15 mouse cellular contexts compared by ENCODE assay signal in genomic region chr15:96583371-96584008, GRCm38 (mm10). TPM values are rescaled to one million over a fixed set of nuclear protein-coding genes. Genes with fewer than 3 reads are reported as not detected.
DNase-seq lines count a peak whose midpoint lies in the region; ATAC-seq and TF ChIP-seq lines count a peak whose summit lies in the region.
"Had no signal": no experiment of that assay in that cellular context is flagged by ENCODE, and none has a peak within 500 bp of the region (broad histone marks: within the 10 kb centered on the region; RNA-seq: fewer than 3 reads in every experiment).

No protein-coding gene starts in this region.

- no peak overlapping the region for H3K9ac ChIP-seq in CH12.LX (ENCODE audit: insufficient read depth, low read depth)
- no peak overlapping the region for H3K9ac ChIP-seq in forebrain, embryonic 15.5 days (replicated peaks)
- H3K9ac ChIP-seq: forebrain, embryonic 13.5 days had no signal

- TF ChIP-seq CTCF in spleen, adult 2 months (IDR thresholded peaks at IDR 0.05; ENCODE audit: extremely low read depth, insufficient read depth, insufficient read length, insufficient replicate concordance) = no peak
- no peak for TF ChIP-seq CTCF in CH12.LX (conservative IDR thresholded peaks at IDR 0.05 in 1 of 2, IDR thresholded peaks at IDR 0.05 in 1 of 2; ENCODE audit: low read depth in 2 of 2, low read length in 2 of 2)

- 22% methylated on average over 15 of the region's 15 CpGs for WGBS in spleen, adult 2 months
- 92% methylated on average over 15 of the region's 15 CpGs for WGBS in forebrain, embryonic 15.5 days

- dilution Hi-C loops in CH12.LX (cut with MboI; ENCODE audit: extremely low pct_ligation_motif_present, extremely low pct_unique_long_range_greater_than_20kb, low sequenced_read_pairs) = no loop called here

- H3K4me2 ChIP-seq in CH12.LX (ENCODE audit: insufficient read depth, low read depth, poor library complexity, severe bottlenecking) = no peak overlapping the region
- H3K4me2 ChIP-seq in forebrain, embryonic 15.5 days (replicated peaks) = no peak overlapping the region
- H3K4me2 ChIP-seq: forebrain, embryonic 13.5 days had no signal

- DNase-seq in spleen, adult 2 months (ENCODE audit: low read depth in 1 of 2, low spot score in 2 of 2) = peak; percentile 36 to 53
- DNase-seq in spleen, postnatal 10 days (ENCODE audit: low spot score in 2 of 2) = no peak
- DNase-seq in CD4-positive helper T cell, adult 2 months (ENCODE audit: low read depth, low spot score) = peak; percentile 71
- peak; percentile 21 for DNase-seq in CH12.LX (ENCODE audit: extremely low read depth)
- no peak for DNase-seq in urinary bladder, postnatal 25 days (ENCODE audit: low spot score)
- DNase-seq: cerebellum, adult 11-12 months; cerebellum, postnatal 25 days; heart, postnatal 4 days; kidney, adult 9 months; kidney, postnatal 4 days had no signal

- H3K27ac ChIP-seq in spleen, adult 2 months (ENCODE audit: insufficient read depth, low read length) = peak overlapping the region; percentile 75
- H3K27ac ChIP-seq in CH12.LX (ENCODE audit: insufficient read depth, low read depth) = no peak overlapping the region
- no peak overlapping the region for H3K27ac ChIP-seq in forebrain, embryonic 15.5 days (replicated peaks)
- H3K27ac ChIP-seq: forebrain, embryonic 13.5 days; midbrain, embryonic 10.5 days had no signal

- TF ChIP-seq POLR2A in spleen, adult 2 months (IDR thresholded peaks at IDR 0.05; ENCODE audit: low read depth, low read length) = no peak
- no peak for TF ChIP-seq POLR2A in CH12.LX (IDR thresholded peaks at IDR 0.05; ENCODE audit: low read depth, low read length)

- peaks cover 2% of the 10 kb centered on the region; the same call in 1 of the 2 replicates for H3K4me1 ChIP-seq in spleen, adult 2 months (ENCODE audit: control insufficient read depth, insufficient read depth, insufficient read length)
- H3K4me1 ChIP-seq in CH12.LX (ENCODE audit: control insufficient read depth in 1 of 2, insufficient read depth in 2 of 2) = peaks cover 0 to 14% of the 10 kb centered on the region in 2 experiments; a peak in 2 of 4 replicates
- peaks cover 15% of the 10 kb centered on the region for H3K4me1 ChIP-seq in forebrain, embryonic 15.5 days
- H3K4me1 ChIP-seq: midbrain, embryonic 10.5 days had no signal

- in situ Hi-C loops in CH12.LX (cut with MboI; ENCODE audit: low pct_ligation_motif_present, low pct_unique_long_range_greater_than_20kb, low sequenced_read_pairs) = no loop called here

- ATAC-seq in inflammation-experienced regulatory T-cells, adult 6 months = peak; percentile 80
- ATAC-seq in cerebellum, adult (ENCODE audit: insufficient number of reproducible peaks, low FRiP score, low TSS enrichment) = no peak
- ATAC-seq in forebrain, embryonic 15.5 days (replicated peaks) = no peak
- ATAC-seq: forebrain, embryonic 13.5 days had no signal

- TF ChIP-seq EP300 in CH12.LX (IDR thresholded peaks at IDR 0.05; ENCODE audit: low read length) = no peak

- H3K9me3 ChIP-seq in CH12.LX (replicated peaks; ENCODE audit: low read length) = peaks cover 12% of the 10 kb centered on the region
- no peaks in the 10 kb centered on the region for H3K9me3 ChIP-seq in forebrain, embryonic 15.5 days
- H3K9me3 ChIP-seq: forebrain, embryonic 13.5 days had no signal

- no peaks in the 10 kb centered on the region for H3K27me3 ChIP-seq in spleen, adult 2 months (ENCODE audit: control insufficient read depth, insufficient read depth, low read length)
- no peaks in the 10 kb centered on the region for H3K27me3 ChIP-seq in CH12.LX (replicated peaks)
- H3K27me3 ChIP-seq in forebrain, embryonic 15.5 days = no peaks in the 10 kb centered on the region
- H3K27me3 ChIP-seq: forebrain, embryonic 13.5 days had no signal

- no peak overlapping the region for H3K4me3 ChIP-seq in spleen, adult 2 months (ENCODE audit: extremely low read depth, insufficient read depth, insufficient read length)
- no peak overlapping the region for H3K4me3 ChIP-seq in CH12.LX (replicated peaks in 1 of 3; ENCODE audit: low read depth in 2 of 3, low read length in 2 of 3, poor library complexity in 1 of 3)
- H3K4me3 ChIP-seq in forebrain, embryonic 15.5 days = no peak overlapping the region
- H3K4me3 ChIP-seq: forebrain, embryonic 13.5 days; midbrain, embryonic 10.5 days had no signal

- TF ChIP-seq RAD21 in CH12.LX (IDR thresholded peaks at IDR 0.05; ENCODE audit: low read depth, low read length) = no peak

- no peaks in the 10 kb centered on the region for H3K79me2 ChIP-seq in CH12.LX (replicated peaks; ENCODE audit: control insufficient read depth, extremely low read depth, insufficient read depth, poor library complexity, severe bottlenecking)

- H3K36me3 ChIP-seq in spleen, adult 2 months (ENCODE audit: control insufficient read depth, insufficient read depth, low read length) = peaks cover 29% of the 10 kb centered on the region
- peaks cover 69 to 74% of the 10 kb centered on the region in 2 experiments for H3K36me3 ChIP-seq in CH12.LX (replicated peaks in 1 of 2; ENCODE audit: control insufficient read depth in 1 of 2, insufficient read depth in 1 of 2, low read length in 1 of 2)
- peaks cover 66% of the 10 kb centered on the region for H3K36me3 ChIP-seq in forebrain, embryonic 15.5 days

TF ChIP-seq in CH12.LX, 34 proteins besides CTCF, POLR2A, EP300 and RAD21:
- TF ChIP-seq MAZ (IDR thresholded peaks at IDR 0.05; ENCODE audit: low read depth, low read length) (no peak), ZNF384 (IDR thresholded peaks at IDR 0.05; ENCODE audit: low read depth, low read length) (0 out of 2 replicates have a peak, but pooled peaks have one; percentile 28)

RNA-seq across cellular contexts. Expression of gene Slc38a1, which starts 59.2 kb away (rescaled TPM):
- polyA plus RNA-seq in spleen, adult 2 months (2012; rRNA removed) = 44.4 and 61.5 TPM in 2 replicates
- total RNA-seq in CH12.LX (2012; rRNA removed) (39.1 and 39.4 TPM in 2 replicates), CH12.LX (2014; rRNA removed) (18.8 and 22.5 TPM in 2 replicates)
- 70.3 and 79.0 TPM in 2 replicates for polyA plus RNA-seq in CH12.LX (2012; ENCODE audit: insufficient read length, low read depth)
- 10 to 100 TPM; 58.9 to 87.5 (median 79.1) TPM for polyA plus RNA-seq in inflammation-experienced regulatory T-cells, adult 6 months (2017; shearing (Covaris generic))
- 145 and 147 TPM in 2 replicates for polyA plus RNA-seq in forebrain, embryonic 15.5 days (2015; fragmentation: Nextera tagmentation; extraction: Ambion mirVana)

Comparison
In these comparisons a context has a peak if more than half of its experiments do, and no peak if none do; other contexts are left out.
1. DNase-seq: peak in spleen, adult 2 months (2 of 2), CD4-positive helper T cell, adult 2 months (single experiment) and CH12.LX (single experiment); none in spleen, postnatal 10 days (0 of 2) and urinary bladder, postnatal 25 days (single experiment).